Mouse (Mus musculus) heart, embryonic 16.5 days (tissue): ENCODE measurements around the gene Plpp3. TPM values are rescaled to one million over a fixed set of nuclear protein-coding genes. Genes with fewer than 3 reads are reported as not detected.
"Not testable (repeated sequence)": the region's sequence is repeated elsewhere in the genome, so short reads cannot be mapped to it uniquely, and the experiment has no call there.

Source experiments
- ATAC-seq: fragments of 200-750 bp; cut with Nextera tagmentation; replicated peaks from 2 replicates; pipeline ENCODE4 v1.8.0; 2017; ENCODE audit warnings: moderate number of reproducible peaks; ENCODE audit not compliant: insufficient read depth, low FRiP score; ENCODE audit errors: extremely low read depth
- H3K27ac ChIP-seq: fragments of 300-500 bp; sonication (generic); 2 replicates; pipeline ENCODE4 v1.5.1; 2014; ENCODE audit warnings: mild to moderate bottlenecking, low read length, control low read depth, moderate library complexity
- H3K27me3 ChIP-seq: fragments of 300-500 bp; sonication (generic); 2 replicates; pipeline ENCODE4 v1.6.1; 2014; ENCODE audit warnings: low read length, mixed read lengths; ENCODE audit not compliant: control insufficient read depth, insufficient read depth
- H3K36me3 ChIP-seq: fragments of 300-500 bp; sonication (generic); 2 replicates; pipeline ENCODE4 v1.6.1; 2014; ENCODE audit not compliant: control insufficient read depth, insufficient read depth
- H3K4me1 ChIP-seq: fragments of 300-500 bp; sonication (generic); 2 replicates; pipeline ENCODE4 v1.6.1; 2014; ENCODE audit warnings: low read length, mixed read lengths; ENCODE audit not compliant: control insufficient read depth, insufficient read depth
- H3K4me2 ChIP-seq: fragments of 300-500 bp; sonication (generic); 2 replicates; pipeline ENCODE4 v1.6.1; 2014; ENCODE audit warnings: low read depth, mild to moderate bottlenecking, control low read depth, low read length
- H3K4me3 ChIP-seq: fragments of 300-500 bp; sonication (generic); 2 replicates; pipeline ENCODE4 v1.5.1; 2014; ENCODE audit warnings: mild to moderate bottlenecking, control low read depth, low read length
- H3K9ac ChIP-seq: fragments of 300-500 bp; sonication (generic); 2 replicates; pipeline ENCODE4 v1.6.1; 2014; ENCODE audit warnings: low read length, control low read depth
- H3K9me3 ChIP-seq: fragments of 300-500 bp; sonication (generic); replicated peaks from 2 replicates; pipeline ENCODE4 v1.6.1; 2016; ENCODE audit warnings: low read length; ENCODE audit not compliant: control insufficient read depth
- WGBS: fragments of 180-500 bp; shearing (Covaris S2); extraction: QIAGEN DNeasy Blood & Tissue Kit; methylation state at CpG from one replicate; pipeline ENCODE4 v1.1.7; 2014; 5-methylcytosine and 5-hydroxymethylcytosine counted together
- polyA plus RNA-seq: library from polyadenylated mRNA; unstranded; fragments of >200 nt; fragmentation: Nextera tagmentation; extraction: Ambion mirVana; gene quantifications from 2 replicates; pipeline ENCODE4 v1.2.1, GENCODE M21; 2015

Gene Plpp3
- polyA plus RNA-seq, 1 experiment from 2014 or later, result 40.8 TPM

GRCm38 (mm10) chr4:105262358-105262757, 105.2 kb downstream of the Plpp3 start:
- peaks cover 9% of the 10 kb centered on the region for H3K4me1 ChIP-seq
- H3K4me2 ChIP-seq, result no peak overlapping the region
- H3K27me3 ChIP-seq, result no peaks in the 10 kb centered on the region
- H3K9me3 ChIP-seq, result no peaks in the 10 kb centered on the region
- WGBS, result 59% methylated on average over 12 of the region's 12 CpGs
- H3K4me3 ChIP-seq, result no peak overlapping the region
- no peak overlapping the region for H3K27ac ChIP-seq
- H3K36me3 ChIP-seq, result no peaks in the 10 kb centered on the region
- H3K9ac ChIP-seq, result no peak overlapping the region
- no peak for ATAC-seq

GRCm38 (mm10) chr4:105263600-105263999, 106.5 kb downstream of the Plpp3 start:
- H3K4me3 ChIP-seq, result no peak overlapping the region
- no peak overlapping the region for H3K9ac ChIP-seq
- H3K4me1 ChIP-seq, result peaks cover 5% of the 10 kb centered on the region
- no peaks in the 10 kb centered on the region for H3K36me3 ChIP-seq
- no peak overlapping the region for H3K4me2 ChIP-seq
- no peaks in the 10 kb centered on the region for H3K9me3 ChIP-seq
- no peak overlapping the region for H3K27ac ChIP-seq
- 87% methylated on average over 8 of the region's 8 CpGs for WGBS
- ATAC-seq, result no peak
- no peaks in the 10 kb centered on the region for H3K27me3 ChIP-seq

GRCm38 (mm10) chr4:105265041-105265440, 107.9 kb downstream of the Plpp3 start:
- ATAC-seq, result no peak
- 82% methylated on average over 8 of the region's 8 CpGs for WGBS

GRCm38 (mm10) chr4:105265678-105266077, 108.5 kb downstream of the Plpp3 start:
- Histone ChIP-seq H3K4me3 (no peak overlapping the region), H3K36me3 (no peaks in the 10 kb centered on the region), H3K9me3 (no peaks in the 10 kb centered on the region), H3K9ac (no peak overlapping the region), H3K27ac (no peak overlapping the region), H3K27me3 (no peaks in the 10 kb centered on the region), H3K4me1 (peaks cover 5% of the 10 kb centered on the region), H3K4me2 (no peak overlapping the region)
- ATAC-seq, result no peak
- whole genome bisulfite sequencing, result 69% methylated on average over 4 of the region's 4 CpGs

More at GRCm38 (mm10) chr4:105265041-105265440, 107.9 kb downstream of the Plpp3 start:
- H3K27me3 ChIP-seq, result no peaks in the 10 kb centered on the region
- peaks cover 5% of the 10 kb centered on the region for H3K4me1 ChIP-seq
- H3K4me3 ChIP-seq, result no peak overlapping the region
- no peak overlapping the region for H3K4me2 ChIP-seq
- H3K9me3 ChIP-seq, result no peaks in the 10 kb centered on the region
- no peak overlapping the region for H3K9ac ChIP-seq
- no peaks in the 10 kb centered on the region for H3K36me3 ChIP-seq
- H3K27ac ChIP-seq, result no peak overlapping the region

GRCm38 (mm10) chr4:105268202-105268730, 111.1 kb downstream of the Plpp3 start:
- H3K9ac ChIP-seq, result no peak overlapping the region
- H3K36me3 ChIP-seq, result no peaks in the 10 kb centered on the region
- H3K4me3 ChIP-seq, result no peak overlapping the region
- H3K4me1 ChIP-seq, result no peaks in the 10 kb centered on the region
- WGBS, result 78% methylated on average over 6 of the region's 6 CpGs
- H3K27me3 ChIP-seq, result no peaks in the 10 kb centered on the region
- ATAC-seq, result no peak
- H3K9me3 ChIP-seq, result no peaks in the 10 kb centered on the region
- H3K27ac ChIP-seq, result no peak overlapping the region
- H3K4me2 ChIP-seq, result no peak overlapping the region

- H3K27me3 ChIP-seq, H3K9me3 ChIP-seq, H3K4me3 ChIP-seq, H3K4me1 ChIP-seq, H3K36me3 ChIP-seq, H3K4me2 ChIP-seq, H3K9ac ChIP-seq, ATAC-seq, H3K27ac ChIP-seq: not testable (repeated sequence)
- 97% methylated on average over 6 of the region's 7 CpGs for WGBS
These were observed 112.3 kb downstream of the Plpp3 start for GRCm38 (mm10) chr4:105269398-105269797.

- Histone ChIP-seq H3K27me3 (no peaks in the 10 kb centered on the region), H3K36me3 (no peaks in the 10 kb centered on the region), H3K4me3 (no peak overlapping the region), H3K9ac (no peak overlapping the region), H3K4me2 (no peak overlapping the region), H3K9me3 (no peaks in the 10 kb centered on the region), H3K4me1 (peaks cover 4% of the 10 kb centered on the region), H3K27ac (no peak overlapping the region)
- no peak for ATAC-seq
- WGBS, result 83% methylated on average over 6 of the region's 6 CpGs
These were observed 114.0 kb downstream of the Plpp3 start for GRCm38 (mm10) chr4:105271166-105271565.

GRCm38 (mm10) chr4:105273034-105273433, 115.9 kb downstream of the Plpp3 start:
- 77% methylated on average over 2 of the region's 2 CpGs for WGBS
- no peak overlapping the region for H3K27ac ChIP-seq
- H3K4me3 ChIP-seq, result no peak overlapping the region
- H3K4me2 ChIP-seq, result no peak overlapping the region
- H3K36me3 ChIP-seq, result no peaks in the 10 kb centered on the region
- H3K9ac ChIP-seq, result no peak overlapping the region
- no peak for ATAC-seq
- peaks cover 8% of the 10 kb centered on the region for H3K4me1 ChIP-seq
- H3K9me3 ChIP-seq, result no peaks in the 10 kb centered on the region
- H3K27me3 ChIP-seq, result no peaks in the 10 kb centered on the region

GRCm38 (mm10) chr4:105273486-105273885, 116.3 kb downstream of the Plpp3 start:
- H3K9me3 ChIP-seq, result no peaks in the 10 kb centered on the region
- H3K4me3 ChIP-seq, result no peak overlapping the region
- WGBS, result 76% methylated on average over 4 of the region's 4 CpGs
- no peak overlapping the region for H3K4me2 ChIP-seq
- no peak overlapping the region for H3K9ac ChIP-seq
- peaks cover 13% of the 10 kb centered on the region for H3K4me1 ChIP-seq
- no peaks in the 10 kb centered on the region for H3K27me3 ChIP-seq
- no peak for ATAC-seq
- H3K27ac ChIP-seq, result no peak overlapping the region
- H3K36me3 ChIP-seq, result no peaks in the 10 kb centered on the region
